Mouse (Mus musculus) heart, embryonic 16.5 days (tissue): ENCODE data around the gene Gm4894. TPM values are rescaled to one million over a fixed set of nuclear protein-coding genes. Genes with fewer than 3 reads are reported as not detected.

ENCODE experiments used
- polyA plus RNA-seq: library from polyadenylated mRNA; unstranded; fragments of >200 nt; fragmentation: Nextera tagmentation; extraction: Ambion mirVana; gene quantifications from 2 replicates; pipeline ENCODE4 v1.2.1, GENCODE M21; 2015

Gene Gm4894
- polyA plus RNA-seq, 1 experiment from 2014 or later, result not detected

Other genes with a start within 250 kb of the Gm4894 start
- 23.0 and 28.6 TPM in 2 replicates for gene Zw10, start 194.9 kb upstream of the Gm4894 start, polyA plus RNA-seq
- 0.06 and 0.24 TPM in 2 replicates for gene Tmprss5, start 169.3 kb upstream of the Gm4894 start, polyA plus RNA-seq
- 0.11 TPM in 2 replicates for gene Drd2, start 90.1 kb downstream of the Gm4894 start, polyA plus RNA-seq
- not detected in 2 replicates for gene Ankk1, start 176.5 kb downstream of the Gm4894 start, polyA plus RNA-seq
- gene Ttc12, start 235.7 kb downstream of the Gm4894 start, polyA plus RNA-seq, result 2.8 and 3.0 TPM in 2 replicates